Mouse (Mus musculus) urinary bladder, postnatal 10 days (tissue): ENCODE results near the gene Fgf8.

Experiments
- DNase-seq: peaks from one replicate; pipeline ENCODE4 v3.0.0; 2022; ENCODE audit warnings: low spot score

The Fgf8 gene

DNA sequence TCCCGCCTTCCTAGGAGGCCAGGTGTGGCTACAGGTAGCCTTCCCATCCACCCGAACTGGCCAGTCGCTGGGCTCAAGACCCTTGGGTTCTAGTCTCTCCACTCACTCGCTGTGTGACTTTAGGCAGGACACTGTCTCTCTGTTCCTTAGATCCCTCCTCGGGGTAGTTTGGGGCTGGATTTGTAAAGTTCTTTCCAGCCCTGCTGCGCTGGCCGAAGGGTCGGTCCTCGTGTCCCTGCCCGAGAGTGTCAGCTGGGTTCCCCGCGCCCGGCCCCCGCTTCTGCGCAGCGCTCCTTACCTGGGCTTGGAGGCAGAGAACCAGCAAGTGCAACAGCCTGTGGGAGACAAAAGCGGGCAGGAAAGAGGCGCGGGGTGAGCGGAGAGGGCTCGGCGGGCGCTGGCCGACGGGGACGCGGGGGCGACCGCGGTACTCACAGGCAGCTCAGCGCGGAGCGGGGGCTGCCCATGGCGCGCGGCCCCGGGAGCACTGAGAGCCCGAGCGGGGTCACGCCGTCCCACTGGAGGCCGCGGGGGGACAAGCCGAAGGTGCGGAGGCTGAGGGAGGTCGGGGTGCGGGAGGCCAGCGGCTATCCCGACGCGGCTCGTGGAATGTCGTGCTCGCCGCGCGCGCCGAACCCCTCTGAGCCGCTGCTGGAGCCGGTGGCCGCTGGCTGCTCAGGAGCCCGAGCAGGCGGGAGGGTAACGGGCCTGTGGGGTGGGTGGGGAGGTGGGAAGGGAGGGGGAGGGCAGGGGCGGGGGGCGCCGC lies at the start of gene Fgf8:
Gene Fgf8, minus strand, starts transcription at position 698 of the 766 bp plus-strand sequence.
- DNase-seq, result no peak

DNA sequence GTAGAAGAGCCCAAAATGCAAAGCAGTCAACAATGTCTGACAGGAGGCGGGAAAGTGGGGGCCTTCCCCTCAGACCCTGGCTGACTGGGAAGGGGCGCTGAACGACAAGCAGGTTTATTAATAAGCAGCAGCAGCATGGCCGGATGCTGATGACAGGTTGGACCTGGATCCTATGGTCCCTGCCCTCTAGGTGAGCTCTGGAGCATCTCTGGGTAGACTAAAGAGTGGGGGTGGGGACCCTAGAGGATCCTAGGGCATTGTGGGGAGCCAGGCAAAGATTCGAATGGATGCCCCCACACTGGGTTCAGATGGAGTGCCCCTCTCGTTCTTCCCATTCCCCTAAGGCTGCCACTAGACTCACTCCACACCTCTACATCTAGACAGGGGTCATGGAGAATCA lies 49.7 kb upstream of the Fgf8 start:
- DNase-seq, result no peak

DNA sequence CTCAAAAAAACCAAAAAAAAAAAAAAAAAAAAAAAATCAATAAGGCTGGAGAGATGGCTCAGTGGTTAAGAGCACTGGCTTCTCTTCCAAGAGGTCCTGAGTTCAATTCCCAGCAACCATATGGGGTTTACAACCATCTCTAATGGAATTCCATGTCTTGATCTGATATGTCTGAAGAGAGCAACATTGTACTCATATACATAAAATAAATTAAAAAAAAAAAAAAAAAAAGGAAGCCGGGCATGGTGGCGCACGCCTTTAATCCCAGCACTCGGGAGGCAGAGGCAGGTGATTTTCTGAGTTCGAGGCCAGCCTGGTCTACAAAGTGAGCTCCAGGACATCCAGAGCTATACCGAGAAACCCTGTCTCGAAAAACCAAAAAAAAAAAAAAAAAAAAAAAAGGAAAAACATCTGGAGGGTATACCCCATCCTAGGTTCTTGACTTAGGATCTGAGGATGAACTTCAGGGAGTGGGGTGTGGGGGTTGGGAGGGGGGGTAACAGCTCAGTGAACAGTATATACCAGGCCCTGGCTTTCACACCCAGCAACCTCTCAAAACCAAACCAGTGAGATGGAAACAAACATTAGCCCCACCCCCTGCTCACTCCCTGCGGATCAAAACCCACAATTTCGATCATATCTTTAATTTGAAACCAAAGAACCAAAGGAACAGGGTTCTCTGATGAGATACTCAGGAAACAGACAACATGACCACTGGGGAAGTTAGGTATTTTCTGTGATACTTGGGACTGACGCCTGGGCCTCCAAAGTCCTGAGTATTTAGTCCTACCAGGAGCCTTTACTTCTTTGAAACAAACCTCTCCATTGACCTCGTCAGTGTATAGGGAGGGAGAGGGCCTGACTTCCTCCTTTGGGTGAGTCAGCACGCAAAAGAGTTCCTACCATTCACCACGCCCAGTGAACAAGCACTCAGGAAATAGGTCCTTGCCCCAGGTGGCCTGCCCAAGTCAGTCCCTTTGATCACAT lies 47.5 kb upstream of the Fgf8 start:
- DNase-seq, result no peak

DNA sequence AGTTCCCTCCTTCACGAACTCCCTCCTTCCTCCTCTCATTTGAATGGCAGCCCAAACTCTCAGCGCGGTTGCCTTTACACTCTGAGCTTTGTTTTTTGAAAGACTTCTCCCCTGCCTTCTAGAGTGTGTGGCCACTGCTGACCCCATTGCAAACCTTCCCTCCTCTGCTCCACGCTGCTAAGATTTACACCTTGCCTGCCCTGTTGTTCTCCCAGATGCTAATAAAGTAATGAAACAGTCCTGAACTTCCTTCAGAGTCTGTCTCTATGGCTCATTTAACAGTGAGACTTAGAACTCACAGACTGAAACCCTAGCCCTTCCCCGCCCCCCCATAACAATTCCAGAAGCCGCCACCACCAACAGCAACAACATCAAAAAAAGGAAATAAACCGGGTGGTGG lies 46.6 kb upstream of the Fgf8 start:
- no peak for DNase-seq

DNA sequence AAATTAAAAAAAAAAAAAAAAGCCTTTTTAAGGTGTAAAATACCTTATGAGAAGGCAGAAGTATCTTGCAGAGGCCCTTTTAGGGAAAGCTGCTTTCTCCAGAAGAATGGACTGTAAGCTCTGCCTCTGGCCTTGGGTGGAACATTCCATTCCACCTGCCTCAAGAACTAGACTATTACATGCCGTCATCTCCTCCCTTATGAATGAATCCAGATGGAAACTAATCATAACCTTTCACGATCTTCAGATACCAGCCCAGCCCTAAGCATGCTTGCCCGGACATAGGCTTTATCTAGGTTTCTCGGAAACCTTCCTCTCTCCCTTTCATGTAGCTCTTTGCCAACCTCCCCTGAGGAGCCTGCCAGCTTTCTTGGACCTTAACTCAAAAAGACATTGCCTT lies 45.6 kb upstream of the Fgf8 start:
- no peak for DNase-seq

DNA sequence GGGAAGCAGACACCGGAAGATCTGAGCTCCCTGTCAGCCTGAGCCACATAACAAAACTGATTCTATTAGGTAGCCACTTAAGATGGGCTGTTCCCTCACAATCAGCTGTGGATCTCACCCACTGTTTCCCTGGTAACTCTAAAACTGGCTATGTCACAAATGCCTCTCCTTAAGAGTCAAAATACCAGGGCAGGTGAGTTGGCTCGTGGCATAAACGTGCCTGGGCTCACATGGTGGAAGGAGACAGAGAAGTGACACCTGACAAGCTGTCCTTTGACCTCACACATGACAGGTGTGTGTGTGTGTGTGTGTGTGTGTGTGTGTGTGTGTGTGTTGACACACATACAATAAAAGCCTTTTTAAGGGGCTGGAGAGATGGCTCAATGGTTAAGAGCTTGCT lies 44.7 kb upstream of the Fgf8 start:
- DNase-seq, result no peak

DNA sequence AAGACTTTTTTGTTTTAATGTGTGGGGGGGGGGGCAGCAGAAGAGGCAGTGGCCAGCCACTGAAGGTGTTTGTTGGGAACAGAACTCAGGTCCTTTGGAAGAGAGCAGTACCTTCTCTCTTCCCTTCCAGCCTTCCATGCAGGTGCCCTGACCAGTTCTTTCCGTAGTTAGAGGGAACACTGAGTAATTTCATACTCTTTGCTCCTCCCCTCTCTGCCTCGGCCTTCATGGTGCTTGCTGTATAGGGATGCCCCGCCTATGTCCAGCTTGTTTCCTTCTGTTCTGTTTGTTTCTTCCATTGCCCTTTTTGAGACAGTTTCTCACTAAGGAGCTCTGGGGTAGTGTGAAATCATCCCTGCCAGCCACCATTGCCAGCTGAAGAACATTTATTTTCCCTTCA lies 42.8 kb upstream of the Fgf8 start:
- DNase-seq, result no peak

DNA sequence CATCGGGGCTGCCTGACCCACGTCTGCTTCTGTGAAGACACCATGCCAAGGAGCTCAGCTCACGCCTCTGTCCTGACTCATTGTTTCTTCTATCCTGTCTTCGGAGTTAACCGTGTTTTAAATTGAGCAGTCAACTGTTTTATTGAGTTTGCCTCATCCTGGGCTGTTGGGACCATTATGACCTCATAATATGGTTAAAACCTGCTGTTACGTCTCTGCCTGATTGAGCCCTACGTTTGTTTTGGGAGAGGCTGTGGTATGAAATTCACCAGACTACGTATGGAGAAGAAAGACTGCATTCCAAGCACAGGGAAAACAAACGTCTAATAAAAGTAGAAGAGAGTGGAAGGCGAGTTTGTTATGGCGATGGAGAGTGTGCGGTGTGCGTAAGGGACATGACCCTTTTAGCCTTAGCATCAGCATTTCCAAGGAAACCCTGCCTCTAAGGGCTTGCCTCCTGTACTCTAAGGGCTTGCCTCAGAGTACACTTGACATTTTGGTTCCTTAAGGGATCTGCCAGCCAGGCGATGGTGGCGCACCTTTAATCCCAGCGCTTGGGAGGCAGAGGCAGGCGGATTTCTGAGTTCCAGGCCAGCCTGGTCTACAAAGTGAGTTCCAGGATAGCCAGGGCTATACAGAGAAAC lies 41.3 kb upstream of the Fgf8 start:
- DNase-seq, result no peak

DNA sequence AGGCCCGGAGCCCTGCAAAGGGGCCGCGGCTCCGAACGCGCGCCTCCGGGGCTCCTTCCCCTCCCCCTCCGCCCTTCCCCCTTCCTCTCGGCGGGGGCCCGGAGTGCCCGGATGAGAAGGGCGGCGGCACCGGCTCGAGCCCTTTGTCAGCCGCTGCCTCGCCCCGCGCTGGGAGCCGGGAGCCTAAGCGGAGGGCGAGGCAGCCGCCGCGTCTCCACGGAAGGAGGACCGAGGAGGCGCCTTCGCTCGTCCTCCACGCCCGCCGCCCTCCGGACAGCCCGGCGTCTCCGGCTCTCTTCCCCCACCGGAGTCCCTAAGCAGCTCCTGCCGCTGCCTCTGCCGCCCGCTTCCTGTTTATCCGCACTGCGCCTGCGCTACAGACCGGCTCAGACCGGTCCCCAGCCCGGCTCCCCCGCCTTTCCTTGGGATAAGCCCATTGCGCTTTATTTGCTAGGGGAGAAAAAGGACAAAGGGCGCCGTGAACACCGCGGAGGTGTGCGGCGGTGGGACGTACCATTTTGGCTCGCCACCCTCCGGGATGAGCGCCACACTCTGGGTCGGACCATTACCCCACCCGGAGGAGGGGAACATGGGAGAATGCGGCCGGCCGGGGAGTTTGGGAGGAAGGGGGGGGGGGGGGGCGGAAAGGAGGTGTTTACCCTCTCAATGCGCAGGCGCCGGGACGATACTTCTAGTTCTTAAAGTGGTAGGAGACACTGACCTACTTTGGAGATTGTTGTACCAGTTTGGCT lies 40.6 kb upstream of the Fgf8 start, which contains the start of gene Mgea5:
Gene Mgea5, minus strand, starts transcription at position 657 of the 752 bp plus-strand sequence.
- peak; percentile 88 for DNase-seq

DNA sequence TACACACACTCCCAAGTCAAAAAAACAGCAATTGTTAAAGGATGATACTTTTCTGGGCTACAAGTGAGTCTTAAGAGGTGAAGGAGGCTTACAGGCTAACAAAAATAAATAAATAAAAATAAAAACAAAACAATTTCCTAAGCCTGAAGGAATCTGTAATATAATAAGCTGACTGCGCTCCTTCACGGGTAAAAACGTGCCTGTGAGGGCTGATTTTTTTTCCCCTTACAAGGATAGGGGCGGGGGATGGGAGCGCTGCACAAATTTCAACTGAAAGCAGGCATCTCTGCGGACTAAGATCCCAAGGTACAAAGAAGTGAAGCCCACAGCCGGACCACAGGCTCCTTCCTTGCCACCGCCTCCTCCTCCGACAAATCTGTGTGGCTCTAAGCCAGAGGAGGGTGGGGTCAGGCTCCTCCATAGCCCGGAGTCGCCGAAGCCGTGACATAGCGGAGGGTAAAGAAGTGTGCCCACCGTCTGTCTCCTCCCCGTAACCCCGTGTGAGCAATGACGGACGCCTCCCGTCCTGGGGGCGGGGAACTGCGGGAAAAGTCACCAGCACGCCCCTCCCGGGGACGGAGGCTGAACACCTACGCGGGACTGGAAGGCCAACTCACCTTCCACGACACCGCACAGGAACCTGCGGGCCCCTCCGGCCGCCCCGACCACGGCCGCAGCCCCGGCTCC lies 39.7 kb upstream of the Fgf8 start:
- no peak for DNase-seq

DNA sequence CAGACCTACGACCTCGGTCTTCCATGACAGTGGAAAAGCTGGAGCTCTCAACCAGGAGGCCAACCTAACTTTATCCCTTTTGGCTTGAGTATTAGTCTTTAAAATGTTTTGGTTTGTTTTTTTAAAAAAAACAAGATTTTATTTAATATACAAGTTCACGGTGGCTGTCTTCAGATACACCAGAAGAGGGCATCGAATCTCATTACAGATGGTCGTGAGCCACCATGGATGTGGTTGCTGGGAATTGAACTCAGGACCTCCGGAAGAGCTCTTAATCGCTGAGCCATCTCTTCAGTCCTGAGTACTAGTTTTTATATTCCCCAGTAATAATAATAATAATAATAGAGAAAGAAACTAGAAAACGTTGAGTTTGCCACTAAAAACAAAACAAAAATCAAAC lies 39.0 kb upstream of the Fgf8 start:
- DNase-seq, result no peak

DNA sequence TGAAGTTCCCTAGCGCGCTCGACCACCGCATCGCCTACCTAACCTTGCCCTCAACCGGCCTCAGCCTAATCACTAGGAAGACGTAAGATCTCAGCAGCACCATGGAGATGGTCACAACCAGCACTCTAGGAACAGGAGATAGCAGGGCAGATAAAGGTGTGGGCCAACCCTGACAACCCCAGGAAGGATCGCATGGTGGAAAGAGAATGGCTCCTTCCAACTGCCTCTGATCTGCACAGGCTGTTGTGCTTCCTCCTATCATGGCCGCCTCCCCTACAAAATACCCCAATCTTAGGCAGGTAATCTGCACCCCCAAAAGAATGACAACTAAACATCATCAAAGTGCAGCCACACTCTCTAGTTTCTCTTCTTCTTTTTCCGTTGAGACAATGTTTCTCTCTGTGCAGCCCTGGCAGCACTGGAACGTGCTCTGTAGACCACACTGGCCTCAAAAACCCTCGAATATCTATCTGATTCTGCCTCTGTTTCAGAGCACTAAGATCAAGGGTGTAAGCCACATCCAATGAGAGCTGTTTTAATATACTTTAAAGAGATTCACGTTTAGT lies 37.7 kb upstream of the Fgf8 start:
- no peak for DNase-seq

DNA sequence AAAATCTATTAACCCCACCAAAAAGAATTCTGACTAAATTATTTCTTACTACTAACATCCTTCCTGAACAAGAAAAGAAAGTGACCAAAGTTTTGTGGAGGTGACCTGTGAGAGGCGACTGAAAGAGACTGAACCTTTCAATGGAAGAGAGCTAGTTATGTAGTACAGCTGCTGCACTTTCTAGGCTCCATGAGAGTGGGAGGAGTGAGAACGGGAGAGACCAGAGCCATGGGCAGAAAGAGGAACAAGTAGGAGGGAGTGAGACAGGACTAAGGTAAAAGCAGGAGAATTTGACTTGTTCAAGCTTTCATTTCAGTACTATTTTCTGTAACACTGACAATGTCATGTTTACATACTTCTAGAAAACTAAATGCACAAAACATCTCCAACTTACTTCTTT lies 32.8 kb upstream of the Fgf8 start:
- DNase-seq, result no peak

DNA sequence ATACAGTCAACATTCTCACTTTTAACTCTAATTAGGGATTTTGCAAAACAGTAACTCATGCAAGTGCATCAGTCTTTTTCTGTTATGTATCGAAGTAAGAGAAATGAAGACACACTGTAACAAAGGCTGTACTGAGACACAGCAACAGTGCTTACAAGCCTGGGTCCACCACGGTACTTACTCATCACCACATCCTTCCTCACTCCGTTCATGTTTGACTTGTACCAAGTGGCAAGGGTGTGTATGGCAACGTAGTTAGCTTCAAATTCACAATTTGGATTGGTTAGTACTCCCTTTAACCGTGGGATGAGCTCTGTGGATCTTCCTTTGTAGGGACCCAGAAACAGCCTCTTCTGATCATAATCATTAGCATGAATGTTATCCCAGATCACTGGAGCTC lies 28.8 kb upstream of the Fgf8 start:
- DNase-seq, result no peak

DNA sequence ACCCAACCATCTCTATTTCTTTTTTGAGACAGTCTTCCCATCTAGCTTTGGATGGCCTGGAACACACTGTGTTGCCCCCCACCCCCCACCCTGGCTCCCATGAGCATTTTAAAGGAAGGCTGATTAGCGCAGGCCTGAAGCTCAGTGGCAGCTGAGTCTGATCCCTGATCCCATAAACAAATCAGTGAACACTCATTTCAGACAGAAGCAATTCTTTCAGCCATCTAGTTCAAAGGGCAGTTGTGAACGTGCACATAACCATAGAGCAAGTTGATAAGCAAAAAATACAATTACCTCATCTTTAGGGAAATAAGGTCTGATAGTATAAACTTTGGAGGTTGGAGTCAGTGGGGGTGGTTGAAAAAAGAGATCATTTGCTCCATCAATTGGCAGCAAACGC lies 18.1 kb upstream of the Fgf8 start:
- DNase-seq, result no peak

DNA sequence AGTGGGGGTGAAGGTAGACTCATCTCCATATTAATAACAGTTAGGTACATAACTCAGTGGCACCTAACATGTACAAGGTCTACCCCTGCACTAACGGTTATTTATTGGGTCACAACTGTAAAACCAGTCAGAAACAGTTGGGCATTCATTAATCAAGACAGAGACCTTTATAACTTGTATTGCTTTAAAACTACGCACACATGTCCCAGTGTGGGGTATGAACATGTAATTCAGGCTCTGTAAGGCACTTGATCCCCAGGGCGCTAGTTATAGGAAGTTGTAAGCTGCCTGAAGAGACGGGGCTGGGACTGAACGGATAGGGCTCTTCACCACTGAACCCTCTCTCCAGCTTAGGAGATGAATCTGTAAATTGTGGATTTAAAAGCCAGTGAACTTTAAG lies 16.0 kb upstream of the Fgf8 start:
- no peak for DNase-seq

DNA sequence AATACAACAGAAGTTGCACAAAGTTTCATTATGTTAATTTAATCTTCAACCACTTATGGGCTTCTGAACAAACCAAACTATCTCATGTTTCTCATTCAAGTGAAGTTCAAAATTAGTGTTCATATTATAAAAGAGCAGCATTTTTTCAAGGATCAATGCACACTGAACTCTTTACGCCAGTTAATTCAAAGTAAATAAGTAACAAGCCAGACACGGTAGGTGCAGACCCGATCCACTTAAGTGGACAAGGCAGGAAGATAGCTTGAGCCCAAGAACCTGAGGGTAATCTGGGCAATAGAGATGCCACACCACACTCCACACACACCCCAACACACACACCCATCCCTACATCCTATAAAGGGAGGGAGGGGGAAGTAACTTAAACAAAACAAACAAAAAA lies 10.8 kb upstream of the Fgf8 start:
- DNase-seq, result no peak

DNA sequence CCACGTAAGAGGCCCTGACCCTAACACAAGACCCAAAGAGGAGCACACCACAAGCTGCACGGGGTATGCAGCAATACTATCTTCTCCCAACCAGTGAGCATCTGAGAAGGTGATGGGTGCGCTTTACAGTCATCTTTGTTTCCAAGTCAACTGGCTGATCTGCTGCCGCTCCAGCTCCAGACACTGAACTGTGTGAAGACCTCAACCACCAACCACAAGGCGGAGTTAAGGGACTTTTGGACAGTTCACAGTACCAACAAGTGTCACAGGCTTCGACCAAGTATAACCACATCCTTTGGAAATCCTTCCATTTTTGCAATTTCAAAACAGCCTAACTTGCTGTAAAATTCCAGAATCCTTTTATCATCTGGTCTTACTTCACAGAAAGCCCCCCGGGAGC lies 9.2 kb upstream of the Fgf8 start:
- no peak for DNase-seq

DNA sequence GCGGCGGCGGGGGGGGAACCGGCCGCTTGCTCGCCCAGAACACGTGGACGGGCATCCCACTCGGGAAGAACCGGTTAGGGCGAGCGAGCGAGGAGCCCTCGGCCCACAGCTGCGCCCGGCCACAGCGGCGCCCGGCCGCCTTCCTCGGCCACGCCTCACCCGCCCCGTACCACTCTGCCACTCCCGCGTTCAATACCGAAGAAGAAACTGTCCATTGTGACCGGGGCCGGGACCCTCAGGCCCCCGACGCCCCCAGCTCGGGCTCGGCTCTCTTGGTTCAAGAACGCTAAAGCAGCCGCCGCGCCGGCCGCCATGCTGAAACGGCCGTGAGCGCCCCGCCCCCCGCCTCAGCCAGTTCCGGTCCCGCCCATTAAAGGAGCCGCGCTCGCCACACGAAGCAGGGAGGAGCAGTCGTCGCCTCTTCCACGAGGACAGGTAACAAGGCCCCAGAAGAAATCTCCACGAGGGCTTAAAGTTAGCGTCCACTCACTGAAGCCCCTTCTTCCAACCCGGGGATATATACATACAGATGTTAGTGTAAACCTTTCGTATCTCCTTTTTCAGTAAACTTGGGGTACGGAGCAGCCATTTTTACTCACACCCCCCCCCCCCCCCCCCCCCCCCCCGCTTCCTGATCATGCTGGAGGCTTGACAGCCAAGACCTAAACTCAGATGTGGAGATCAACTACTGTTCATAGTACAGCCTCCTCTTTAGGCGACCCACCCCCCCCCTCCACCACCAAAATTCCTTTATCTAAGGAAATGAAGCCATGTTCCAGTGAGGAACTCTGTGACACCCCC lies 6.7 kb upstream of the Fgf8 start, which contains the start of gene Npm3:
Gene Npm3, minus strand, starts transcription at position 349 of the 801 bp plus-strand sequence.
- DNase-seq, result no peak

DNA sequence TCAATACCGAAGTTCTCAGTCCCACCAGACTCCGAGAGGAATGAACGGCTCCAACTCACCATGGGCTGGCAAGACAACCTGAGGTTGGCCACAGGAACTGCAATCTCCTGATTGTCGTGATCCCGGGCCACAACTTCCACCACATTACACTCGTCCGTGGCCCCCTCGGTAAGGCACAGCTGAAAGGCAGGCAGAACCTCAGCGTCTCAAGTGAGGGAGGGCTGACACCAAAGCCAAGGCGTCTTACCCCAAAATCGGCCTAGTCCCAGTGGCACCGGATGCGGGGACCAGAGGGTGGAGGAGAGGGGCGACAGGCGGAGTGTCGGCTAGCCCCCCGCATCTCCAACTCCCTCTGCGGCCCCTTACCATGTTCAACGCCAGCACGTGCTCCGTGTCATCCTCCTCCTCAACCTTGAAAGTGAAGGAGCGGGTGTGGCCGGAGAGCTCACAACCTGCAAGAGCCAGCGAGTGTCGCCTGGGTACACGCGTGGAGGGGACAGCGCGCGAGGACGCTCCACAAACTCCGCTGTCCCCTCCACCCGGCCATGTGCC lies 6.1 kb upstream of the Fgf8 start:
- no peak for DNase-seq
